Mouse (Mus musculus) olfactory bulb, adult 2 months (tissue): ENCODE measurements around the gene Hk1.

Experiments
- CTCF ChIP-seq: fragments of 200-500 bp; IDR thresholded peaks from 2 replicates; pipeline ENCODE4 v1.5.1; 2012; ENCODE audit warnings: low read depth, mild to moderate bottlenecking, low read length, moderate library complexity; ENCODE audit not compliant: insufficient read depth
- POLR2A ChIP-seq: fragments of 200-500 bp; IDR thresholded peaks from 2 replicates; pipeline ENCODE4 v1.6.1; 2012; ENCODE audit warnings: mild to moderate bottlenecking, low read depth, low read length, moderate library complexity; ENCODE audit not compliant: insufficient read depth

DNA sequence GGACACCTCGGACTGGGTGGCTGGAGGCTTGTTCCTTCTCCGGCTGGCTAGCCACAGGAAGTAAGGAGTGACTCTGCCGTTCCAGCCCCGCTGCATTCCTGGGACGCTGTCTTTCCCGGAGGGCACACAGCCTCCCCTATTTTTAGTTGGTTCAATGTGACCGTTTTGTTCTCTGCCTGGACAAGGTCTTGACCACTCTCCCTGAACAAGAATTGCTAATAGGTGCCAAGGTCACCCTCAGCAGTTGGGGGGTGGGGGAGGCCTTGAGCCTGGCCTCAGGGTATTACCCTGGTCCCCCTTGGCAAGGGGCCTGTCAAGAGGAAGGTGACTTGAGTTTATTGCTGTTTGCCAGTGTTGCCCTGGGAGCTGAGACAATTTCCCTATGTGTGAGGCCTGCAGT is 49.9 kb downstream of the Hk1 start:
- TF ChIP-seq POLR2A, result no peak
- TF ChIP-seq CTCF, result no peak
